Mouse (Mus musculus): ENCODE measurements around the gene Cps1.

Cps1 gene

DNA sequence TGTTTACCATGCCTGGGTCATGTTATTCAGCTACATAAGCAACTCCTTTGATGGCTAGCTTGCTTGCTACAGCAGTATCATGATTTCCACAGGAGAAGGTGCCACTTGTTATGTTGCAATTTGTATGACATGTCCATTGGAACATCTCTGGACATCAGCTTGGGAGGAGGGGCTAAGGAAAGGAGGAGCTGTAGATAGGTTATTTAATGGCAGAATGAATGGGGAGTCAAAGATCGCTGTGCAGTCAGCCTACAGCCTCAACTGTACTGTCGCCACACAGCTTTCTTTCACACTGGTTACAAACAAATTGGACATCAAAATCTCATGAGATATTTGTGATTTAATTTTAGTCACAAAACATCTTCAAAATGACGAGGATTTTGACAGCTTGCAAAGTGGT, at the start of gene Cps1:
Cps1 (plus strand) TSS at position 230 of the 400 bp plus-strand sequence.
- WGBS, result 86% methylated on average over 3 of the region's 3 CpGs

DNA sequence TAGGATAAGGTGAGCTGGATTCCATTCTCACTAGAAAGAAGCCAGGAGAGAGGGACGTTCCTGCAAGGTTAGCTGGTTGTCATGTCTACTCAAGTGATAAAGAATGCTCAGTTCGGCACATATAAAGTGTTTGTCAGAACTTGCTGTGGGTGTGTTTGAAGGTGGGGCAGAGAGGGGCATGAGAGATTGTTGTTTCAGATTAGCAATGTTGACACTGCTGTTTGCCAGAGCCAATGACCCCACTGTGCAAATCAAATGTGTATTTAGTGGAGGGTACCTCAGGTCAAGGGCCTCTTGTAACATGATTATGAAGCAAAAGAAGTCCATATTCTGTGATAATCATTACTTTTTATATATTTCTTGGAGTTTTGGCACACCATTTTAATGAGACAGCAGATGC, 45.1 kb upstream of the Cps1 start:
- WGBS, result 82% methylated on average over 2 of the region's 2 CpGs

DNA sequence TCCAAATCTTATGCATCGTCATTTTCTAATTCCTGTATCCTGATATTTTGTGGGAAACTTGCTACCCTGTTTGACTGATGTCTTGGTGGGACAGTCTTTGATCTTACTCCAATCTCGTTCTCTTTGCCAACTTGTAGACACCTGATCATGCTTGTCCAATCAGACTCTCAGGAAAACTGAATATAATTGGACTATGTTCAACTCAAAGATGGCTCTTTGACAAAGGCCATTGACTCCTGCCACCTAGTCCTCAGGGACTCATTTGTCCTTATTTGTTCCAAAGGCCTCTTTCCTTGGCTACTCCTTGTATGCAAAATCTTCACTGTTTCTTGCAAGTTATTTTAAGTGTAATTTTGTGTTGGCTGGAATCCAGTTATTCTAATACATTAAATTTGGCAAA, 44.2 kb upstream of the Cps1 start:
- 82% methylated on average over 2 of the region's 2 CpGs for WGBS

DNA sequence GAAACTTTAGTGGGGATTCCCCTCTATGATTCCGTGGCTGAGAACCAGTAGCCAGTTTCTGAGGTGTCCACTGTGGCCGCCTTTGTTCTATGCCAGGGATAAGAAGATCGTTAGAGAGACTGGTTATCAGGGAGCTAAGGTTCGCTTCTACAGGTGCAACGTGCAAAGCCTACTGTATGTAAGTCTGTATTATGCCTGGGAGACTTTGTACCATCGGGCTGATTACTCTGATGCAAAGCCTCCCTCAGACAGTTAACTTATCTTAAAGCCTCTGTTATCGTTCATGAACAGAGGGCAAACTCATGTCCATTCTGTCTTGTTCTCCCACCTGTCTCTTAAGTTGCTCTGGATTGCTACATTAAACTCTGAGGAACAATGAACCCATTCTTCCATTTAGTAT, 43.7 kb upstream of the Cps1 start:
- 78% methylated on average over 7 of the region's 7 CpGs for WGBS

DNA sequence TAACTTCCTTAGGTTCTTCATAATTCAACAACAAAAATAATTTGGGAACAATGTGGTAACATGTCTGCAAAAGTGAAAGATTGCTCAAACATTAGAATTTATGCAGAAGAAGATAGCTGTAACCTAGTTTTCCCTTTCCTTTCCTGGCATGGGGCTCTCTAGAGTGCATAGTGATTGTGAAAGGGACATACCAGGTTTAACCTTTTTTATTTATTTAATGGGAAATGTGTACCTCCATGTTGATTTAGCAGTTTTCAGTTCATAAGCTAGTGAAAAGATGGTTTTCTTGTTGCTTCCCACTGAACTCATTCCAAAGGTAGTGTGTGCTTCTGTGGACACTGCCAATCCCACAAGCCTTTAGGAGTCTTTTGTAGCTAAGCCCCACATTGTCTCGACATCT, 30.4 kb upstream of the Cps1 start:
- 63% methylated on average over 1 of the region's 1 CpGs for WGBS

DNA sequence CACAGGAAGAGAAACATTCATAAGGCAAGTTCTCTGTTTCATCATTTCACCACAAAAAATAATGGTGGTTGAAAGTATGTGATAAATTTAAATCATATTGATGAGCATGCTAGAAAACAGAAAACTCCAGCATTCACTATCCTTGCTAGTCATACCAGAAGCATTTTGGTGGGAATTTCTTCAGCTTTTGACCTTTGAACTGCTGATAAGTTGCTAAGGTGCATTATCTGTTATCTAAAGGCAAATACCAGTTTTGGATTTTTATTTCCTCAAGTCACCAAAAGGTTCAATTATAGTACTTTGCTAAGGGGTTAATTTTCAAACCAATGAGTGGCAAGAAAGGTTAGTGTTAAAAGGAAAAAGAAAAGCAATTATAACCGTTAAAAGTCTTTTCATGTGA, 23.6 kb upstream of the Cps1 start:
- 79% methylated on average over 1 of the region's 1 CpGs for WGBS

DNA sequence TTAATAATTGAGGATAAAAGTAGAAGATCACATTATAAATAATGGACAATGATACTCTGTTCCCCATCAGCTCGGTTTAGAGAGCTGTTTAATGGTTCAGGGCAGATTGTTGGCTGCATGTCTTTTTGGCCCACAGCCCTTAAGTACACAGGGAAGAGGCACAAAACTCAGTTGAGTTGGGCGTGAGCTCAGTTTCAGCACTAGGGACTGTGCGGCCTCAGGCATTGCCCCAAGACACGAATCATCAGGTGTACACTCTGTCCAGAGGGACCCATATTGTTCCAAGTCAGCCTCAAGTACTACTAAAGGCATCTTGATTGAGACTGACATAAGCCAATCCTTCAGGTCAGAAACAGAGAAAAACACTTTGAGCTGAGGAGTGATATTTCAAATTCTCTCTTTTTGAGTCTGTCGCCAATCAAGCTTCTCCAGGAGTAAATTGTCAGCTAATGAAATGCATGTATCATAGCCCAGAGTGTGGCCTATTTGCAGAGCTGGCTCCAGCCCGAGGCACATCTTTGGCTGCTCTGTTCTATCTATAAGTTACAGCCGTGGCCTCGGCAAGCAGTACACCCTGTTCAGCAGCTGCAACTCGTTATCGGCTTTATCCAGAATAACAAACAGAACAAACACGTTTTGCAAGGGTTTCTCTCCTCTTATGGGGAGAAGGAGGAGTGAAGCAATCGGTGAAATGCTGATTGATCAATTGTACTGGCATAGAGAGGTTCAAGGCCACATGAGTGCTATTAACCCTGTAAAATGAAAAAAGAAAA, 19.2 kb upstream of the Cps1 start:
- 50% methylated on average over 12 of the region's 12 CpGs for WGBS

DNA sequence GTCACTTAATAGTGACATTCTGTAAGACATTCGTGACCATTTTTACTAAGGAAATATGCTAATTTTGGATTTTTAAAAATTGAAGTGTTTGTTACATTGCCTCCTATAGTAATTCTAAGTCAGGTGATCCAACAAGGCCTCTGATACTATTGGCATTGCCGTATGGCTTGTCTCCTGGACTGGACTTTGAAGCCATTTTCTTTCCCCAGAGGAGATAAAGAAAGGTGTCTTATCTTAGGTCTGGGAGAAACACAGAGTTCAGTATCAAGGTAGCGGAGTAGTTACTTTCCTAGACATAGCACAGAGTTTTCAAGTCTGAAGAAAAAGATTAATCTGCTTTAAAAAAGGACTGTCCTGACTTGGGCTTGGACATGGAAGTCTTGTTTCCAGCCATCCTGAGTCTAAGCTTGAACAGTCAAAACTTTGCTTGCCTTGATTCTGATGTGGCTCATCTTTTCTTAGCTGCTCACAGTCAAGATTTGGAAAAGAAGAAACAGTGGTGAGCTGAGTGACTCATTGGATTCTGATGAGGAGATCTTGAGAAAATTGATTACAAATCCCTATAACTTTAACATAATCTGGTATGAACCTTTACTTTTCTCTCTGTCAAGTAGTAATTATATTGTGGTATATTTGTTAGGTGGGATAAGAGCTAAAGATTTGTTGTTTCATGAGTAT, 11.1 kb upstream of the Cps1 start:
- 92% methylated on average over 3 of the region's 3 CpGs for WGBS

DNA sequence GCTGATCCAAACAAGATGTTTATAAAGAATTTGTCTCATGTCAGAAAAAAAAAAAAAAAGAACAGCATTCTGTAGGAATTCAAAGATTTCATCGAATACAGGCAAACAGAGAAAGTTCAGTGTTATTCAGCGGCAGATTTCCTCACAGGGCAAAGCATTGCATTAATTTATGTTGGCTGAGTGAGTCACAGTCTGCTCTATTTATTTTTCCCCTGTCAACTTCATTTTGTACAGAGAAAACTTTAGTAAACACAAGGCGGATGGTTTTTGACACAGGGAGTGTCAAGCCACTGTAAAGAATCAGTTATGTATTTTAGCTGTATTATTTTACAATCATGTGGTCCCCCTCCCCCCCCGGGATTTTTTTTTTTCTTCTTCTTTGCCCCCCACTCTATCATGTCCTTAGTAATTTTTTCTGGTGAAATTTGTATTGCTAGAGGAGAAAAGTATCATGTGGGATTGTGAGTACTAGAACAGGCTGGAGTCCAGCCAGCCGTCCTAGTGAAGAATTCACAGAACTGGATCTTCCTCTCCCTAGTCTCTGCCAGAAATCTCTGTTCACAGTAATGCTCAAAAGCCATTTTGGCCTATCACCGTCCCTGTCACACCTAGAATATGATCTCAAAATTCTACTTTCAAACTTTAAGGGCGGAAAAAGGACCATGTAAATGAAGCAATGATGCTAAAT, 9.3 kb upstream of the Cps1 start:
- 51% methylated on average over 7 of the region's 7 CpGs for WGBS

DNA sequence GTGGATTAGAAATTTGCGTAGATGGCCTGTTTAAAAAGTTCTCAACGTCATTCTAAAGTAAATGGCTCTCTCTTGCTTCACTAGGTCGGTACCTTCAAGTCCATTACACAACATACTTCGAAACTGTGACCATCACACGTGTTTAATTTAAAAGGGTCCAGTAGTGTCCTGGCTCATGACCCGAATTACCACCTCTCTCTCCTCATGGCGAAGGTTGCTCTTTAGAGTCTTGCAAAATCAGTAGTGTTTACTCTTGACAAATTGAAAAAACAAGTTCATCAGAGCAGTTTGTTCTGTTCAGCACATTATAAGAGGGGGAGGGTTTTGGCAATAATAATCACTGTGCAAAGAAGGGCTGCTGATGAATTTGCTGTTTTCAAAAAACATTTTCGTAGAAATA, 6.3 kb upstream of the Cps1 start:
- 86% methylated on average over 8 of the region's 8 CpGs for WGBS

DNA sequence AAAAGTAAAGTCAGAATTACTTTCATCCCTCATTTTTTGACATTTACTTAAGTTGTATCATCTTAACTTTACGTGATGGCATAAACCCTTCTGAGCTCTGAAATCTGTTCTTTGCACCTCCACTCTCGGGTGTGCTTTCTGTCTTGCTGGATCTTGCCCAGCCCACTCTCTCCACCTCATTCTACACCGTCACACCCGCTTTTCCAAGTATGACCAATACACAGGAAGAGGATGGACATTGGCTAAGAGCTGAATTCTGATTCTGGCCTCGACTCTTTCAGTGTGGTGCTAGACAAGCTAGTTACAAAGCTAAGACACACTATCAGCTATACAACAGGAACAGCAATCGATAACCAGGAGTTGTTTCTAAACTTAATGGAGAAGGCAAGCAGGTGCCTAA, 5.0 kb upstream of the Cps1 start:
- WGBS, result 87% methylated on average over 6 of the region's 6 CpGs

DNA sequence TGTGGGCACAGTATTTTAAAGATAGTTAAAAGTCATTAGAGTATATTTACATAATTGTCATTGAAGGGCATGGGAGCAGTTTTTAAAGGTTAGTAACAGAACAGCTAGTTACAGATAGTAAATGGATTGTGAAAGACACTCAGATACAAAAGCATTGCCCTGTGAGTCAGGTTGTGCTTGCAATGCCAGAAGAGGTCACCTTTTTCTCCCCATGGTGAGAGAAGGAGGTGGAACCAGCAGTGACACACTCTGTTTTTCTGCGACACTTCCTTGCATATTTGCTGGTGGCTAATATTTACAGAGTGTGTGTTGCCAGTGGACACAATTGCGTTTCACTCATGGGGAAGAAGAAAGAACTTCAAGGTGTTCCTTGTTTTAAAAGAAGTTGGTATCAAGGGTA, 2.6 kb downstream of the Cps1 start:
- 90% methylated on average over 2 of the region's 2 CpGs for WGBS

DNA sequence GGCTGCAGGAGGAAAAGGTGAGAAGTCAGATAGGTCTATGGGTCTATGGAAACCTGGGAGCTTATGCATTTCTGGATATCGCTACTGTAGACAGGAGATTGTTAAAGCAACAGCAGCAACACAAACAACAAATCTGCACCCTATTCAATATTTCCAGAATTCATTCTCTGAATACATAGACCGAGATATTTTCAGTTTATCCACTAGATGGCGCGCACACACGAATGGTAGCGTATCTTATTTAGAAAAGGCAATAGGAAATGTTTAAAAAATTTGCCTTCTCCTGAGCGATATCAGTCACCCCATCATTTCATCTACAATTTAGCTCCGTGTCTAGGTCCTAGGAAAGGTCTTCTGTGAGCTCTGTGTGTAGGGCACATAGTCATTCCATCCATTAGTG, 21.1 kb downstream of the Cps1 start:
- 7% methylated on average over 8 of the region's 8 CpGs for WGBS

DNA sequence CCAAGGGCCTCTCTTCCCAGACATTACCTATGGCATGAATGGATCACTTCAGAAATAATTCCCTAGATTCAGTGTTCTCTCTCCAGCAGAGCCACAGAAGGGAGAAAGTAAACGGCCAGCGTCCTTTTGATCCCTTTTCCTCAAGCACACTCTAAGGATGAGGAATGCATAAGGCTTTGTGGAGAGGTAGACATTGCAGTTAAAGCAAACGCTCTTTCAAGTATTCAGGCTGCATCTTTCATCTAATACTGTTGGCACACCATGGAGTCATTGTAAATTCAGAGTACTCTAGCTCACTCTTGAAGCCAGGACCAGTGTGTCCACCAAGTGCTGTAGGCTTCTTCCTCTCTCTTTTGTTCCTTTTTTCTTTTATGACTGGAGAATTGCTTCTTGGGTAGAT, 28.4 kb downstream of the Cps1 start:
- 77% methylated on average over 3 of the region's 3 CpGs for WGBS

DNA sequence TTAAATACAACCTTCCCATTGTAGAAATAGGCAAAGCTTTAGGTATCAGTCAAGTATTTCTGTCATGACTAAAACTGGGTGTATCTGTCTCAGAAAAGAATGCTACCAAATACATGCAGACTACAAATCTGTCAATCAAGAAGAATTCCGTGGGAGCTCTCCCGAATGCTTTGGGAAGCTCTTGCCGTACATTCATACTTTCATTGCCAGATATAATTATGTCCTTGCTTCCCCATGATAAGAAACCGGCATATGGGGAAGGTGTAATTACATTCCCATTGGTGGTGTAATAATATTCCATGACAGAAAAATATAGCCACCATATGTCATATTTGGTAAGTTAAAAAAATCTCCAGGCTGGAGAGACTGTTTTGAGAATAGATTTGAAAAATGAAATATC, 44.5 kb downstream of the Cps1 start:
- WGBS, result 48% methylated on average over 4 of the region's 4 CpGs

DNA sequence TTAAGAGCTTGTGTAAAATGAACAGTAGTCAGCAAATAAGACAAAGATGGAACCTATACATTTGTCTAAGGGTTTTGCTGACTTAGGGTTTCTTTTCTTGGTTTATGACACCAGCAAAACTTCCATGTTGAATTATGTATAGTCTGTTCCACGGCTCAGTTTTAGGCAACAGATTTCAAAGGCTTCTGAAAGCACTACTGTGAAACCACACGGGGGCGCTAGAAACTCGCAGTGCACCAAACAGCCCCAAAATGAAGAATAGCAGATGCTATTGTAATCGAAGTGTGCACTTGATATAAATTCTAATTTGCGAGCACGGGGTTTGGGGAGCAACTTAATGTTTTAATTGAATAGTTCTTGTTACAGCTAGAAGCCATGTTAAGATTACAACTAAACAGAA, 58.3 kb downstream of the Cps1 start:
- WGBS, result 4% methylated on average over 7 of the region's 7 CpGs

DNA sequence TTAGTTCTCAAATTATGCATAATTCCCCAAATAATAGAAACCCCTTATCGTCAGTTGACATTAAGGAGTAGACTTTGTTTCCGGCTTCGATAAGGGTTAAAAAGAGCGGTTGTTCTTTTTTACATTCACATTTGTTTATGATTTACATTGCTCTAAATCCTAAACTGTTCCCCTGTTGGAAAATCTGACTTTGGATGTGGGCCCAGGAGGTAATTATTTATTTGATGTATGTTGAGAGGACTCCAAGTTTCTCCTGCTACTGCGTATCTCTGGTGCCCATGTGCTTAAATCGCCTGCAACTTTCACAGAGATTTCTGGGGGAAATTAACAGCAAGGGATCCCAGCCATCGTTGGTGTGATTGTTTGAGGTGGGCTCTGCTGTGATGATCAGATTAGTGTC, 59.4 kb downstream of the Cps1 start:
- WGBS, result 82% methylated on average over 7 of the region's 7 CpGs

DNA sequence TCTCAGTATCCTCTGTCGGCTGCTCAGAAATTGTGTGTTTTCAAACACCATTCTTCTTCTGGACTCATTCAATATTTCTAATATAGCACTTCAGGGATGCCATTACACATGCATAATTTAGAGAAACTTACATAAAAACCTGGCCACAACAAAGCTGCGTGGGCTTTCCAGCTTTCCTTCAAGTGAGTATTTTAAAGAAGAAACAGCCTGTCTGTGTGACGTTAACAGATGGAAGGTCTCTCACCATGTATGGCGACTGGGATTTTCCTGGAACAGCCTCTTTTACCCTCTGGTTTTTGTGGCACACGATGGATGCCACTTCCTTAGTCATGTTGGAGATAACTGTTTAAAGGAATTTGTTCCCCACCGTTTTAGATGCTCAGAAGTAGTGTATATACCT, 60.7 kb downstream of the Cps1 start:
- 50% methylated on average over 6 of the region's 6 CpGs for WGBS

DNA sequence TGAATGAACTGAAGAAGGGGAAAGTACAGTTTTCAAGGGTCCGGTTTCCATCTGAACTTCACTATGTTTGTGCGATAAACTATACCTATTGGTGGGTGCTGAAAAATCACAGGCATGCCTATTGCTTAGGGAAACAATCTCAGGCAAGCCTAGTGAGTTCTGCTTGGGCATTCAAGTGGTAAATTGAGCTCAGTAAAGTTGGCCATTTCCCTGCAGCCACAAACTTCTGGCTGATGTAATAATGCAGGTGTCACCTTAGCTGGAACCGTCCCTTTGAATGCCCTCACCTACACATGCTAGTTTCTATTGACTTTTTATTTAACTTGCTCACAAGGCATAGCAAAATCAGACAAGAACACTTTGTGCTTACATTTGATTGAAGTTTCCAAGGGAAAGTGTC, 61.3 kb downstream of the Cps1 start:
- WGBS, result 83% methylated on average over 3 of the region's 3 CpGs

DNA sequence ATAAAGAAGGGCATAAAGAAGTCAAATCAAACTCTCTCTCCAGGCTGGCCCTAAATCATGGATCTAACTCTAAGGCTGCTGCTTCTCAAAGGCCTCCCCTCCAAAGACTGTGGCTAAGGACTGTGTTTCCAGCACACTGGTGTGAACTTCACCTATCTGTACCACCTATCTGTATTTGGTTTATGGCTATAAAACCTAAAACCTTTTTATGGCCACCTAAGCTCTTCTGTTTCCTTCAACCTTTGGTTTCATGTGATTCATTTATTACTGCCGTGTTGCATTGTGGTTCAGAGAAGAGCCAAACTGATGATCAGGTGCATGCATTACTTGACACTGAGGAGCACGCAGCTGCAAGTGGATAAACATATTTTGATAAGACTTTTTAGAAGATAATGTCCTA, 74.5 kb downstream of the Cps1 start:
- 87% methylated on average over 2 of the region's 2 CpGs for WGBS

DNA sequence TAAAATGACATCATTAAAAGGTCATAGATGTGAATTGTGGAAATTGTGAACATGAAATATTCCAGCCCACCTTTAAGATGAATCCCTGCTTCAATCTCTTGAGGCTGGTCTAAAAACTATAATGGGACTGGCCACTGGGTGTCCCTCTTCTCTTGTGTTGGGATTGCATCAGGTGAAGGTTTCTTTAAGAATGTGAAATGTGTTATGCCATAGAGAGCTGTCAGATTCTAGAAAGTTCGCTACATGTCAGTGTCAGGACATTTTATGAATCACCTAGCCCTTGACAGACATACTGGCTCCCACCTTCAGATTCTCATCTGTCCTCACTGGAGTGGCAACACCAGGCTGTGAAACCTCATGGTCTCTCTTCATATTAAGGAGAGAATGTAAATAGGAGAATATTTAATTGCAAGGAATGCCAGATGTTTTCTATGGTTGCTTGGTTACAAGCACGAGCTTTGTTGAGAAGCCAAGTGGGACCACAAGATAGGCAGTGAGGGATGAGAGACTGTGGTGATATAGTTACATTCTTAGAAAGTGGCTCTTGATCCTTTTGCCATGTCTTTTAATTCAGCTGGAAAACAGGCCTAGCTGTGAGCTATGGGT, 95.6 kb downstream of the Cps1 start:
- 25% methylated on average over 2 of the region's 2 CpGs for WGBS

DNA sequence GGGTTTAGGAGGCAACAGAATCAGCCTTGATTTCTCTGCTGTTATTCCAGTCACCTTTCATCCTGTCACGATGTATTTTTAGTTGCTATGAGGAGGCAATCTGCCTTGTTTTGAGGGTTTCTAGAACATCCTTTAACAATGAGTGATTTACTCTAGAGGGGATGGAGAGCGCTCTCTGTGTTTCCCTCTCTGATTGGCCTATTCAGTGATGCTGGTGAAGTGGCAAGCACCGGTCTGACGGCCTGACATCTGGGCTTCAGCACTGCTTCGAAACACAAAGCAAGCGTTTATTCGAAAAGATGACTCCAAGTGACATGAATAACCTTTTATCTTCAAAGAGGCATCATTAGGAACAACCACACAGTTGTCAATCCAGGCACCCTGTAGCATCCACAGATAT, 100.8 kb downstream of the Cps1 start:
- 66% methylated on average over 7 of the region's 7 CpGs for WGBS

DNA sequence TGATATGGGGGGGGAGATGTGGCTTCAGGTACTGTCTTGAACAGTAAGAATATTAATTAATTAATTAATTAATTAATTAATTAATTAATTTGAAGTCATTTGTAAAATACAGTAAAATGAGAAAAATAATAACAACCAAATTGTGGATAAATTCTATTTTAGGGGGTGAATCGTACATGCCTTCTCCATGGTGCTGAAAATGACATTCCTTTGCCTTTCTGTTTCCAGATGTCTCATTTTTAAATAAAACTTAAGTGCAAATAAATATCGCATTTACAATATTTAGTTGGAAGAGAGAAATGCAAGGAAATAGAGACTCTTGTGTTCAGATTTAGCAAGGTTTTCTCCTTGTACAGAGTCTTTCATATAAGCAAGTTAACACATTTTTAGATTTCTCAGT, 112.0 kb downstream of the Cps1 start:
- WGBS, result 72% methylated on average over 2 of the region's 2 CpGs
